Mouse (Mus musculus): ENCODE data around the gene Jup. TPM values are rescaled to one million over a fixed set of nuclear protein-coding genes. Genes with fewer than 3 reads are reported as not detected.
A peak's percentile ranks its signal among the peaks of the same experiment; 100 is the strongest.
"Not testable (repeated sequence)": the region's sequence is repeated elsewhere in the genome, so short reads cannot be mapped to it uniquely, and the experiment has no call there.

Gene Jup
- polyA plus RNA-seq, 1 experiment from 2014 or later: 68.8 TPM

GRCm38 (mm10) chr11:100330235-100330634 lies 67.3 kb downstream of the Jup start:
- H3K27ac ChIP-seq (ENCODE audit: low read depth, low read length): no peak overlapping the region
- ATAC-seq: 0 out of 2 replicates have a peak, but pooled peaks have one; percentile 19
- H3K9ac ChIP-seq (ENCODE audit: low read depth, low read length): no peak overlapping the region
- peak overlapping the region; percentile 13; the same call in 1 of the 2 replicates for H3K4me2 ChIP-seq (ENCODE audit: low read length)
- H3K36me3 ChIP-seq (ENCODE audit: control insufficient read depth, insufficient read depth, low read length): no peaks in the 10 kb centered on the region
- H3K27me3 ChIP-seq (replicated peaks; ENCODE audit: control insufficient read depth, insufficient read depth, low read length): no peaks in the 10 kb centered on the region
- H3K4me1 ChIP-seq (ENCODE audit: control insufficient read depth, insufficient read depth, low read depth, low read length): peaks cover 31% of the 10 kb centered on the region
- no peak overlapping the region for H3K4me3 ChIP-seq (ENCODE audit: low read length)
- WGBS: 34% methylated on average over 16 of the region's 16 CpGs
- no peaks in the 10 kb centered on the region for H3K9me3 ChIP-seq (ENCODE audit: control insufficient read depth, low read length)

- Histone ChIP-seq H3K4me3 (ENCODE audit: low read length) (no peak overlapping the region), H3K27ac (ENCODE audit: low read depth, low read length) (no peak overlapping the region), H3K9ac (ENCODE audit: low read depth, low read length) (no peak overlapping the region), H3K36me3 (ENCODE audit: control insufficient read depth, insufficient read depth, low read length) (no peaks in the 10 kb centered on the region), H3K4me1 (ENCODE audit: control insufficient read depth, insufficient read depth, low read depth, low read length) (peaks cover 20% of the 10 kb centered on the region), H3K9me3 (ENCODE audit: control insufficient read depth, low read length) (no peaks in the 10 kb centered on the region), H3K27me3 (replicated peaks; ENCODE audit: control insufficient read depth, insufficient read depth, low read length) (no peaks in the 10 kb centered on the region), H3K4me2 (ENCODE audit: low read length) (no peak overlapping the region)
- no peak for ATAC-seq
- 88% methylated on average over 6 of the region's 6 CpGs for WGBS
Observed at GRCm38 (mm10) chr11:100327761-100328160, 69.8 kb downstream of the Jup start.

GRCm38 (mm10) chr11:100327316-100327715 lies 70.2 kb downstream of the Jup start:
- H3K9ac ChIP-seq (ENCODE audit: low read depth, low read length): no peak overlapping the region
- no peak overlapping the region for H3K4me3 ChIP-seq (ENCODE audit: low read length)
- H3K4me2 ChIP-seq (ENCODE audit: low read length): no peak overlapping the region
- H3K36me3 ChIP-seq (ENCODE audit: control insufficient read depth, insufficient read depth, low read length): peaks cover 3% of the 10 kb centered on the region; the same call in 1 of the 2 replicates
- WGBS: 33% methylated on average over 11 of the region's 11 CpGs
- no peaks in the 10 kb centered on the region for H3K9me3 ChIP-seq (ENCODE audit: control insufficient read depth, low read length)
- ATAC-seq: no peak
- H3K4me1 ChIP-seq (ENCODE audit: control insufficient read depth, insufficient read depth, low read depth, low read length): peaks cover 15% of the 10 kb centered on the region
- H3K27ac ChIP-seq (ENCODE audit: low read depth, low read length): no peak overlapping the region
- H3K27me3 ChIP-seq (replicated peaks; ENCODE audit: control insufficient read depth, insufficient read depth, low read length): no peaks in the 10 kb centered on the region

- Histone ChIP-seq H3K9me3 (ENCODE audit: control insufficient read depth, low read length) (no peaks in the 10 kb centered on the region), H3K36me3 (ENCODE audit: control insufficient read depth, insufficient read depth, low read length) (peaks cover 12% of the 10 kb centered on the region), H3K27me3 (replicated peaks; ENCODE audit: control insufficient read depth, insufficient read depth, low read length) (no peaks in the 10 kb centered on the region), H3K9ac (ENCODE audit: low read depth, low read length) (no peak overlapping the region), H3K4me2 (ENCODE audit: low read length) (no peak overlapping the region), H3K27ac (ENCODE audit: low read depth, low read length) (no peak overlapping the region), H3K4me1 (ENCODE audit: control insufficient read depth, insufficient read depth, low read depth, low read length) (peaks cover 15% of the 10 kb centered on the region), H3K4me3 (ENCODE audit: low read length) (no peak overlapping the region)
- ATAC-seq: no peak
- 32% methylated on average over 11 of the region's 11 CpGs for WGBS
Observed at GRCm38 (mm10) chr11:100325062-100325629, 72.4 kb downstream of the Jup start.

- Histone ChIP-seq H3K4me1 (ENCODE audit: control insufficient read depth, insufficient read depth, low read depth, low read length) (peaks cover 12% of the 10 kb centered on the region), H3K36me3 (ENCODE audit: control insufficient read depth, insufficient read depth, low read length) (peaks cover 12% of the 10 kb centered on the region), H3K4me2 (ENCODE audit: low read length) (no peak overlapping the region), H3K9me3 (ENCODE audit: control insufficient read depth, low read length) (no peaks in the 10 kb centered on the region), H3K27me3 (replicated peaks; ENCODE audit: control insufficient read depth, insufficient read depth, low read length) (no peaks in the 10 kb centered on the region), H3K27ac (ENCODE audit: low read depth, low read length) (no peak overlapping the region), H3K9ac (ENCODE audit: low read depth, low read length) (no peak overlapping the region), H3K4me3 (ENCODE audit: low read length) (no peak overlapping the region)
- 19% methylated on average over 3 of the region's 3 CpGs for whole genome bisulfite sequencing
- no peak for ATAC-seq
Observed at GRCm38 (mm10) chr11:100323578-100323977, 74.0 kb downstream of the Jup start.

- H3K4me2 ChIP-seq (ENCODE audit: low read length): no peak overlapping the region
- no peak overlapping the region for H3K27ac ChIP-seq (ENCODE audit: low read depth, low read length)
- no peak overlapping the region for H3K4me3 ChIP-seq (ENCODE audit: low read length)
- H3K9me3 ChIP-seq (ENCODE audit: control insufficient read depth, low read length): no peaks in the 10 kb centered on the region
- peaks cover 12% of the 10 kb centered on the region for H3K36me3 ChIP-seq (ENCODE audit: control insufficient read depth, insufficient read depth, low read length)
- peaks cover 12% of the 10 kb centered on the region for H3K4me1 ChIP-seq (ENCODE audit: control insufficient read depth, insufficient read depth, low read depth, low read length)
- H3K27me3 ChIP-seq (replicated peaks; ENCODE audit: control insufficient read depth, insufficient read depth, low read length): no peaks in the 10 kb centered on the region
- H3K9ac ChIP-seq (ENCODE audit: low read depth, low read length): no peak overlapping the region
- no peak for ATAC-seq
- 75% methylated on average over 3 of the region's 3 CpGs for WGBS
Observed at GRCm38 (mm10) chr11:100322591-100323258, 74.8 kb downstream of the Jup start.

- not testable (repeated sequence) for ATAC-seq; H3K27ac ChIP-seq (ENCODE audit: low read depth, low read length); H3K9ac ChIP-seq (ENCODE audit: low read depth, low read length); H3K4me3 ChIP-seq (ENCODE audit: low read length); H3K4me2 ChIP-seq (ENCODE audit: low read length); H3K27me3 ChIP-seq (replicated peaks; ENCODE audit: control insufficient read depth, insufficient read depth, low read length); H3K4me1 ChIP-seq (ENCODE audit: control insufficient read depth, insufficient read depth, low read depth, low read length); H3K9me3 ChIP-seq (ENCODE audit: control insufficient read depth, low read length)
- peaks cover 12% of the 10 kb centered on the region for H3K36me3 ChIP-seq (ENCODE audit: control insufficient read depth, insufficient read depth, low read length)
- 75% methylated on average over 7 of the region's 7 CpGs for WGBS
Observed at GRCm38 (mm10) chr11:100321479-100322305, 75.9 kb downstream of the Jup start.

- WGBS: 24% methylated on average over 11 of the region's 11 CpGs
- Histone ChIP-seq H3K9ac (ENCODE audit: low read depth, low read length) (peak overlapping the region; percentile 97), H3K4me2 (ENCODE audit: low read length) (peak overlapping the region; percentile 79), H3K27ac (ENCODE audit: low read depth, low read length) (peak overlapping the region; percentile 99), H3K4me3 (ENCODE audit: low read length) (peak overlapping the region; percentile 81), H3K36me3 (ENCODE audit: control insufficient read depth, insufficient read depth, low read length) (peaks cover 12% of the 10 kb centered on the region)
- not testable (repeated sequence) for H3K27me3 ChIP-seq (replicated peaks; ENCODE audit: control insufficient read depth, insufficient read depth, low read length); H3K9me3 ChIP-seq (ENCODE audit: control insufficient read depth, low read length); H3K4me1 ChIP-seq (ENCODE audit: control insufficient read depth, insufficient read depth, low read depth, low read length); ATAC-seq
Observed at GRCm38 (mm10) chr11:100320701-100321410, 76.7 kb downstream of the Jup start.

Measured in hindbrain, embryonic 16.5 days (tissue).